Mouse (Mus musculus) mouse embryonic stem cell (cell line): Measurements from ENCODE around the gene Cflar.

ENCODE experiments used
- in situ Hi-C, 2 experiments: fragments of 300-500 bp; cut with MboI; formaldehyde crosslinking; loops; 1 replicate in 1 of 2; 3 replicates in 1 of 2; pipeline ENCODE4 v1.14.3; 2019 to 2020; ENCODE audit warnings: low sequenced_read_pairs in 2 of 2, low pct_unique_long_range_greater_than_20kb in 1 of 2, mixed read lengths in 1 of 2; ENCODE audit not compliant: unreplicated experiment in 1 of 2

Gene Cflar

GRCm38 (mm10) chr1:58761391-58762275 is 50.3 kb downstream of the Cflar start:
- in situ Hi-C loops = loop anchor here in 1 of 2 experiments (25.0 kb wide), 1 partner anchor 851 kb away; no protein-coding TSS in a partner anchor

DNA sequence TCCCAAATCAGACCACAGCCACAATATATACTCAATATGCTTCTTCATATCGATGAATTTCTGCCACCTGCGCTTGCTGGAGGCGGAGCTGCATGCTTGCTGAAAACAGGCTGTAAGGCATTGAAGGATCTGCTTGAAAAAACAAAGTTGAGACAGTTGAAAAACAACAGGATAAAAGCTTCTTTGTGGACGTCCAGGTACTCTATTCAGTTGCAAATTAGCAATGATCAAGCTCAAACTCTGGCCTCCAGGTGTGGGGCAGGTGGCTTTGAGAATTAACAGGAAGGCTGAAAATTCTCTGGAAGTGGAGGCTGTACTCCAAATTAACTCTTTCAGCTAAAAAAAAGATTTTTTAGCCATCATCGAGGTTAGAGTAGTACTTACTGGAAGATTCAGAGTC is 51.3 kb downstream of the Cflar start:
- in situ Hi-C loops = loop anchor here in 1 of 2 experiments (25.0 kb wide), 1 partner anchor 850 kb away; no protein-coding TSS in a partner anchor

DNA sequence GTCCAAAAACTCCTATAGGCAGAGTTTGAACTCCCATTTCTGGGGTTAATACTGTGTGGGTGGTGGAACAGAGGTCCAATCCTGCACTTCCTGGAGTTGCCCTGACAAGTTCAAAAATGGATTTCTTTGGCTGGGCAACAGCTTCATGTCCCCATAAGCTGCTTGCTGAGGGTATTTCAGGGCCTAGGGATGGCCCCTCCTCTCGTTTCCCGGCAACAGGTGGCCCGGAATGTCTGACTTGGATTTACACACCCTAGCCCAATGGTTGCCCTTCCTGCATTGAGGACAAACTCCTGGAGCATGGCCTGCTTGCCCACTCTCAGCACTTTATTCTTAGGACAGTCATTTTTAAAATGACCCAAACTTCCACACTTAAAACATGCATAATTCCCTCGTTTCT is 55.1 kb downstream of the Cflar start:
- in situ Hi-C loops = loop anchor here in 1 of 2 experiments (25.0 kb wide), 1 partner anchor 846 kb away; no protein-coding TSS in a partner anchor

DNA sequence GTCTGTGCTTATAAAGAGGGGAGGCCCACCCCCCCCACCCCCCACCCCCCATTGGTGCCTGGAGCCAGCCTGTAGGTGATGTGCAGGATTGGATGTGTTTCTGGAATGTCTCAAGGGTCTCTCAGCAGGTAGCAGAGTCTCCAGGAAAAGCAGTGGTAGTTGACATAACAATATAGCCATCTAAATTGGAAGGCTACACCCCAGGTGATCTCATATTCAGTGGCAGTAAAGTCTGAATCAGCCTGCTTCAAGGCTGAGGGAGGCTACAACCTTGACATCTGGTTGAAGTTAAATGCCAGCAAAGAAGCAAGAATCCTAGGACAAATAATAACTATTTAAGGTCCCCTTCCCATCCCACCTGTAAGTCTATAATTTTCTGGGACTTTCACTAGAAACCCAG is 57.8 kb downstream of the Cflar start:
- in situ Hi-C loops = loop anchor here in 1 of 2 experiments (25.0 kb wide), 1 partner anchor 843 kb away; no protein-coding TSS in a partner anchor

- in situ Hi-C loops = loop anchor here in 1 of 2 experiments (25.0 kb wide), 1 partner anchor 843 kb away; no protein-coding TSS in a partner anchor
These were observed 58.4 kb downstream of the Cflar start for GRCm38 (mm10) chr1:58769701-58770100.

- in situ Hi-C loops = loop anchor here in 1 of 2 experiments (25.0 kb wide), 1 partner anchor 842 kb away; no protein-coding TSS in a partner anchor
These were observed 58.9 kb downstream of the Cflar start for GRCm38 (mm10) chr1:58770111-58770720.

GRCm38 (mm10) chr1:58772084-58772483 is 60.8 kb downstream of the Cflar start:
- in situ Hi-C loops = loop anchor here in 1 of 2 experiments (25.0 kb wide), 1 partner anchor 840 kb away; no protein-coding TSS in a partner anchor

DNA sequence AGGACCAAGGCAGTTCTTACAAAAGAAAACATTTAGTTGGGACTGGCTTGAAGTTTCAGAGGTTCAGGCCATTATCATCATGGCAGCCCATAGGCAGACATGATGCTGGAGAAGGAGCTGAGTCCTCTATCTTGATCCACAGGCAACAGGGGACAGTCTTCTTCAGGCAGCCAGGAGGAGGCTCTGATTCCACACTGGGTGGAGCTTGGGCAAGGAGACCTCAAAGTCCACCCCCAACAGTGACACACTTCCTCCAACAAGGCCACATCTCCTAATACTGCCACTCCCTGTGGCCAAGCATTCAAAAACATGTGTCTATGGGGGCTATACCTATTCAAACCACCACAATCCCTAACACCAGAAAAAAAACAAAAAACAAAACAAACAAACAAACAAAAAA is 62.0 kb downstream of the Cflar start:
- in situ Hi-C loops = loop anchor here in 1 of 2 experiments (25.0 kb wide), 1 partner anchor 839 kb away; no protein-coding TSS in a partner anchor

- in situ Hi-C loops = loop anchor here in 1 of 2 experiments (25.0 kb wide), 1 partner anchor 838 kb away; no protein-coding TSS in a partner anchor
These were observed 62.6 kb downstream of the Cflar start for GRCm38 (mm10) chr1:58773905-58774304.

GRCm38 (mm10) chr1:58775361-58775760 is 64.1 kb downstream of the Cflar start:
- in situ Hi-C loops = loop anchor here (25.0 kb wide), 2 partner anchors 112 to 362 kb away; no protein-coding TSS in a partner anchor

DNA sequence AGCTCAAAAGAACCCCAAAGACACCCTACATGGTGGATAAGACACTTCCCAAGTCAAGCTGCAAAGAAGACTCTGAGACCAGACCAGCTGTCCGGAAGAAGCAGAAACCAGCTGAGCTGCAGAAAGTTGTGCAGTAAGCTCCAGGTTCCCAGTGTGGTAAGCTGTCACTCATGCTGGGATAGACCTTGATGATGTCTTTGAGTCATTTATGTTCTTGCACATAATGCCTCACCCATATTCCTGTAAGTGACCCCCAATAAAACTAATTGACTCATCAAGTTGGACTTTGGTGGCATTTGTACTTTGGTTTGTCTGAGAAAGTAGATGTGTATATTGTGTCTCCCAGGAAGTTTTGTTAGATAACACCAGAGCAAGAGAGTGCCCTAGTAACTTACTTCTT is 66.3 kb downstream of the Cflar start:
- in situ Hi-C loops = loop anchor here (25.0 kb wide), 2 partner anchors 110 to 360 kb away; no protein-coding TSS in a partner anchor

DNA sequence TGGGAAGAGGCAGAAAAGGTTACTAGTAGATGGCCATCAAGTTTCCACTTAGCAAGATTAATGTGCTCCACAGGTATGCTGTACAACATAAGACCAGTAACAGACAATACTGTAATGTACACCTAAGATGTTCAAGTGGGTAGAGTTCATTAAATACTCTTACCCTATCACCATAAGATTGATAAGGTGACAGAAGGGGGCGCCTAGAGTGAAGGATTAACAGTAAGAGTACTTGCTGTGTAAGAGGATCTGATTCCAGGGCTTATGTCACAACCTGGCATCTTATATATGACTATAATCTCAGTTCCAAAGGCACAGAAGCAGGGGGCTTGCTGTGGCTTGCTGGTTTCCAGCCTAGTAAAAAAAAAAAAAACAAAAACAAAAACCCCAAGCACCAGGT is 66.9 kb downstream of the Cflar start:
- in situ Hi-C loops = loop anchor here (25.0 kb wide), 2 partner anchors 109 to 359 kb away; no protein-coding TSS in a partner anchor

GRCm38 (mm10) chr1:58786276-58786675 is 75.0 kb downstream of the Cflar start:
- in situ Hi-C loops = loop anchor here (10.0 to 25.0 kb wide), 3 partner anchors 89 to 351 kb away; no protein-coding TSS in a partner anchor

GRCm38 (mm10) chr1:58788410-58788809 is 77.1 kb downstream of the Cflar start:
- in situ Hi-C loops = loop anchor here (10.0 to 25.0 kb wide), 3 partner anchors 86 to 349 kb away; no protein-coding TSS in a partner anchor

DNA sequence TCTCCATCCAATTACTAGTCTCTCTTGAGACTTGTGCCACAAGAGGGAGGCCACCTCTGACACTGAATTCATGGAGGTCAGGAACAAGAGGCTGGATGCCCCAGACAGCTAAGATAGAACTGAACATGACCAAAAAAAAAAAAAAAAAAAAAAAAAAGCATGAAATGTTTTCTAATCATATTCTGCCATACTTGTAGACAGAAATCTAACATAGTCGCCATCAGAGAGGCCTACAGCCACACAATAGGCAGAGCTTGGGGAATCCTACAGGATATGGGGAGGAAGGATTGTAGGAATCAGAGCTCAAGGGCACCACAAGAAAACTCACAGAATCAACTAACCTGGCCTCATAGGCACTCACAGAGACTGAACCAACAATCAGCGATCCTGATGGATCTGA is 83.4 kb downstream of the Cflar start:
- in situ Hi-C loops = loop anchor here (25.0 kb wide), 2 partner anchors 93 to 343 kb away; no protein-coding TSS in a partner anchor

GRCm38 (mm10) chr1:58795291-58796058 is 84.2 kb downstream of the Cflar start, which contains the start of gene Casp8:
Gene Casp8, plus strand, starts transcription at chr1:58795374.
- in situ Hi-C loops = loop anchor here (25.0 kb wide), 2 partner anchors 92 to 342 kb away; no protein-coding TSS in a partner anchor

GRCm38 (mm10) chr1:58796059-58796363 is 84.7 kb downstream of the Cflar start:
- in situ Hi-C loops = loop anchor here (25.0 kb wide), 2 partner anchors 91 to 341 kb away; no protein-coding TSS in a partner anchor

DNA sequence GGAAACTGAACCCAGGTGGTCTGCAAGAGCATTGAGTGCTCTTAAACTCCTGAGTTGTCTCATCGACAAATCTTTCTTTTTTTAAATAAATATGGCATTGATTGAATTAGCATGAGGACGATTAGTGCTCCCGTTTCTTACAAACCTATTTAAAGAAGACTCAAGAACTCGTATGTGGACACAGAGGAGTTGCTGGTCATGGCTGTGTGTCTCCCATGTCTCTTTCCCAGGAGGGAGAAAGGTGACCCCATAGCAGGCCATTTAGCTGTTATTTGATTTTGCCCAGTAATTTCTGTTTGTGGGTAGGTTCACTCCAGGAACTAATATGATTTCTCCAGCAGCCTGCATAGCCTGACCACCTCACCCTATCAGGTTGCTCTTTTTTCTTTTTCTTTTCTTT is 85.5 kb downstream of the Cflar start:
- in situ Hi-C loops = loop anchor here (25.0 kb wide), 2 partner anchors 90 to 340 kb away; no protein-coding TSS in a partner anchor
